Mouse (Mus musculus) gastrocnemius, postnatal 14 days (tissue): ENCODE results near the gene Rnf207. TPM values are rescaled to one million over a fixed set of nuclear protein-coding genes. Genes with fewer than 3 reads are reported as not detected.
A peak's percentile ranks its signal among the peaks of the same experiment; 100 is the strongest.

Experiments
- DNase-seq: peaks from one replicate; pipeline ENCODE4 v3.0.0; 2021; ENCODE audit warnings: mixed read lengths
- intact Hi-C: fragments of 180-260 bp; cut with DNase I; formaldehyde crosslinking; loops from one replicate; pipeline ENCODE4 v1.15.1; 2025; ENCODE audit warnings: low total_unique reads
- total RNA-seq, 2 experiments: library from RNA; stranded (reverse); gene quantifications; 2 replicates each; pipeline ENCODE4 v1.2.3; 2021

The Rnf207 gene
- total RNA-seq, 2 experiments from 2014 or later = not detected

DNA sequence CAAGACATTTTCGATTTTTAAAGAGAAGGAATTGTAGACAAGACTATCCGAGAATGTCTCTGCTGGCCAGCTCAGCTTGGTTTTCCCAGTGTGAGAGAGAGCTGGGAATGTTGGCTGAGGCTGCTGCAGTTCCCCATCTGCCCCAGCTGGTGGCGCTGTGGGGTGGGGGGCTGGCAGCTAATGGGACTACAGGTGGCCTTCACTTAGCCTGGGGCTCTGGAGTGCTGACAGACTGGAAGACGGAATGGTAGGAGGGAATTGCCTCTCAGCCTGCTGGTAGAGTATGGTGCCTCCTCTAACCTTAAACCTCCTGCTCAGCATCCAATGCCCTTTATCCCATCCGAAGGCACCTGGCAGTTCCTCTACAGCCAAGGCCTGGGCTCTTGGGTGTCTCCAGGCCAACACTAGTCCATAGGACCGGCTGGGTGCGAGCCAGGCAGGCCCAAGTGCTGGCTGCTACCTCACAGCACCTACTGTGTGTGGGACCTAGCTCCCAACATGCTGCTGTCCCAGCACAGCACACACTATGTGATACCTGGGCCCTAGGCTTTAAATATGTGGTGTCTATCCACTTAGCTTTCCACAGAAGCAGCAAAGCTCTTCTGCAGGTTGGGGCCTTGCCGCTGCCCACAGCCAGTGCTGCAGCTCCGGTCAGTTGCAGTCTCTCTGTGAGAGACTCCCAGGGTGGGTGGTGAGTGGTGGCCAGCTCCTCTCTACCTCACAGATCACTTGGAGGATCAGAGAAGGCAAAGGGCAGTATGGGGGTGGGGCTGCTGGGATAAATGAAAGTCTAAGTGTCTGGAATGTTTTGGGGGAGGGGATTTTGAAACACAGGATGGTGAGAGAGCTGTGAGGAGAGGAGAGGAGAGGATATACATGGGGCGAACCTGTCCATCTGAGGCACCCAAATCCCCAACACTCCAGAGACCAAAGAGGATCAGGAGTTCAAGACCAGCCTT, 42.1 kb downstream of the Rnf207 start:
- no peak for DNase-seq
- intact Hi-C loops = no loop called here

DNA sequence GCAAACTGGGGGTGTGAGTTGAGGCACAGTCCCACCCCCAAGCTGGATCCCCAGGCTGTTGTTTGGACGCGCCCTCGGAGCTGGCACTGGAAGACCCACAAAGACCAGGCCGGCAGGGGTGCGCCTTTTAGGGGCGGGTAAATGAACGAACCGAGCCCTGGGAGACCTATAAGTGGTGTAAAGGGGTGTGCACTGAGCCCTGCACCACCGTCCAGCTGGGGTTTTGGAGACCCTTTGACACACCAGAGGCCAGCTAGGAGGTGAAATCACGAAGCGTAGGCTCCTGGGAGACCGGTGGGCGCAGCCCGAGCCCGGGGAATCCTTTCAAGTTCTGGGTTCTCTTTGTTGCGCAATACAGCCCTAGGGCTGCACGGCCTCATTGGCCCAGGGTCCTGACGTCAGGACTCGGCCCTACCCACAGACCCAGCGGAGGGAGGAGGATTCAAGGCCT, 44.1 kb downstream of the Rnf207 start:
- peak; percentile 50 for DNase-seq
- intact Hi-C loops = no loop called here

DNA sequence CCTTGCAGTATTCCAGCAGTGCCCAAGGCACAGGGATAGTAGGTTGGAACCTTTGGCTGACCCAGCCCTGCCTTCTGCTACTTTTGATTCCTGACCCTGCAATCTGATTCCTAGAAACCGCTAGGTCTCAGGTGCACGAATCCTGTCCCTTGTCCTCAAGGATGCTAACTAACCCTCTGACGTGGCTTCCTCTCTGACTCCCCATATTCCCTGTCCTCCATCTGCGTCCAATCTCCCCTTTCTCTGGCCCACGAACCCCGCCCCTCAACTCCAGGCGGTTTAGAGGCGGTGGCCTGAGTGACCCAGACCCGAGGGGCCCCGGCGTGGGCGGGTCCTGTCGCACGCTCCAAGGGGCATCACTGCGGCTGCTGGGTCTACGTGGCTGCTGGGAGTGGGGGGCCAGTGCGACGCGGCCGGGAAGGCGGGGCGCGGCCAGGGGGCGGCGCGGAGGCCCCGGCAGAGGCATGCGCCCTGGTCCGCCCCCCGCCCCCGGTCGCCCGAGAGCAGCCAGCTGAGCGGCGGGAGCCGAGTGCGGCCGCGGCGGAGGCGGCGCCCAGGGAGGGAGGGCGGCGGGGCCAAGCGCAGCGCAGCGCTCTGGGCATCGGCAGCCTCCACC, 45.1 kb downstream of the Rnf207 start, which contains the start of gene Gpr153:
Gene Gpr153, plus strand, starts transcription at position 612 of the 616 bp plus-strand sequence.
- intact Hi-C loops = no loop called here

DNA sequence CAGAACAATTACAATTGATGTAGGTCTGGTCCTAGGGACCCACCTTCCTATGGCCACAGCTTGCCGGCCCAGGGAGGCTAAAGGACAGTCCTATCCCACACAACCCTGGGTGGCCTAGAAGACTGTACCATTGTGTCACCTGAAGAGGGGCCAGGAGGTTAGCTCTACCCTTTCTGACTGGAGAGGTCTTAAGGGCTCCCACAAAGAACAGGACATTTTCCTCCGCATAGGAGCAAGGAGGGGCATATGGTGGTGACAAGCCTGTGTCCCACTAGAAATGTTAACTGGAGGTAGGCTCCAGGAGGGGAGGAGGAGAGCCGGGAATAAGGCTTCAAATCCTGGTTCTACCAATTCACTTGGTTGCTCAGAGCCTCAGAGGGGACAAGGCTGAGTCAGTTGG, 45.6 kb downstream of the Rnf207 start:
- DNase-seq = no peak
- intact Hi-C loops = no loop called here

More for the DNA sequence above, 45.1 kb downstream of the Rnf207 start, which contains the start of gene Gpr153:
- DNase-seq = peak; percentile 74

DNA sequence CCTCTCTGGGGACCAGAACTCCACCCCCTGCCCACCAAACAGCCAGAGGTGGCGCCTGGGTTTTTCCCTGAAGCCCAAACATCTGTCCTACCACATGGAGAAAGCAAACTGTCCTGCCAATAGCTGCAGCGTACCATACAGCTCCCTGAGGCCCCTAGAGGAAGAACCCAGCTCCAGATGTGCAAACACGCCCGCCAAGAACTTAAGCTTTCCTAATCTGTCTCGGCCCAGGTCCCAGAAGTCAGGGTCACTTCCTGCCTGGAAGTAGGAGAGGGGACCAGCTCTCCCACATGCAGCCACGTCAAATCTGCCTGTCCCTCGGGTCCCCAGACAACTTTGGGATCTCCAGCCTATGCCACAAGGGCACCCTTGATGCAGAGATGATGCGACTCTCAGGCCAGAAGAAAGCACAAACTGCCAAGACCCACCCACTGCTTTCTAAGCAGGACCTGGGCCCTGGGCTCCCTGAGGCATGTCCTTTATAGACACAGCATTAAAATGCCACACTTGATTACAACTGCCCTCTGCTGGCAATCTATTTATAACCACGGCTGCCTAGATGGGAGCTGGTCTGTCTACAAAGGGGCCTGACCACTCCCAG, 46.2 kb downstream of the Rnf207 start:
- intact Hi-C loops = no loop called here
- peak; percentile 83 for DNase-seq

DNA sequence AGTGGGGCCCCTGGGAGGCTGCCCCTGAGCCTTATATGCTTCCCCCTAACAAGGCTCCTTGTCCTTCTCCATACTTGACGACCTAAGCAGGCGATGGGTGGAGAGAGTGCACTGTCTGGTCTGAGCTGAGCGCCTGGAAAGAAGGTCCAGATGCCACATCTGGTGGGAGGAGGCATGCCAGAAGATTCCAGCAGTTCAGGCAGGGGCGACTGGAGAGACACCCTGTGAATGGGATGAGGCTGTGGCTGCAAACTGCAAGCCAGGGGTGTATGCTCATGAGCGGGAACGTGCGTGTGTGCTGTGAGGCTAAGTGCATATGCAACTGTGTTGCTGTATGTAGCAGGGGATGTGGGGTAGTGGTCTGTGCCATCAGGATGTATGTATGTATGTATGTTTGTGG, 46.8 kb downstream of the Rnf207 start:
- DNase-seq = peak; percentile 47
- intact Hi-C loops = no loop called here

DNA sequence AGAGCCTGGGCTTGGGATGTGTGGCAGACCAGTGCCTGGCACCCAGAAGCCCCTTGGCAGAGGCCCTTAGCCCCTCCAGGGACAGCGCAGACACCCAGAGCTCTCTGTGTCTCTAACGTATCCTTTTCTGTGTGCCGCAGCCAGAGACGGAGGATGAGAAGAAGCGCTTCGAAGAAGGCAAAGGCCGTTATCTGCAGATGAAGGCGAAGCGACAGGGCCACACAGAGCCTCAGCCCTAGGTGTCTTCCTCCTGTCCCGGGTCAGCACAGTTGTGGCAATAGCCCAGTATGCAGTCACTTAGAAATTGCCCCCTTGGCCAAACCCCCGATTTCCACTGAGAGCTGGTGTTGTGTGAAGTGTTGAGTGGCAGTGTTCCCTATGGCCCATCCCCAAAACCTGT, 47.5 kb downstream of the Rnf207 start:
- intact Hi-C loops = no loop called here
- no peak for DNase-seq

DNA sequence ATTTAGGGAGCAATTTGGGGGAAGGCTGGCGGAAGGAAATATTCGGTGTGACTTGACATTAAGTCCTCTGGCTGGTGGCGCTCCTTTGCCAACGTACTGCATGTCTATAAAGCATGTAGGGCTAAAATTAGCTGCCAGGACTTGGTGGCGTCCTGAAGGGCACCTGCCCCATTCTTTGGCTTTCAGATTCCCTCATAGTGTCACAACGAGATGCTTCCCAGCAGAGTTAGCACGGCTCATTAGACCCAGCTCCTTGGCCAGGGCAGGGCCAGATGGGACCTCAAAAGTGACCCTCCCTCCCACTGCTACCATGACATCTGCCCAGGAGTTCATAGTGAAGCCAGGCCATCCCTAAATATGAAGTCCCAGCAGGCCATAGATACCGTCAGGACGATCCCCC, 48.2 kb downstream of the Rnf207 start:
- DNase-seq = no peak
- intact Hi-C loops = no loop called here

DNA sequence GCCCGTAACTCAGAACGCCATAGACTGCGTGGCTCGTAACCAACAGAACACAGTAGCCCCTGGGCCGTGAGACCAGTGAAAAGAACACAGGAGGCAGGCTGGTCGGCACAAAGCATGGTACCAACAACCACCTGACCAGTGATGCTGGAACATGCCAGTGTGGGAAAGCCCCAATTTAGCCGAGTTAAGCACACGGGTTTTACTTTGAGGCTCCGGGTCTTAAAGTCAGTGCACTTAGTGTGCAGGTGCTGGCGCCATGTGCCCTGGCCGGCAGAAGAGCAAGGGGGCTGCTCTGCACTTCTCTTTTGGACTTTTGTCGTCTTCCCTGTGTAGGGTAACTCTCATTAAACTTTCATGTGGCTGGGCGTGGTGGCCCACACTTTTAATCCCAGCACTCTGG, 48.8 kb downstream of the Rnf207 start:
- intact Hi-C loops = no loop called here
- no peak for DNase-seq

DNA sequence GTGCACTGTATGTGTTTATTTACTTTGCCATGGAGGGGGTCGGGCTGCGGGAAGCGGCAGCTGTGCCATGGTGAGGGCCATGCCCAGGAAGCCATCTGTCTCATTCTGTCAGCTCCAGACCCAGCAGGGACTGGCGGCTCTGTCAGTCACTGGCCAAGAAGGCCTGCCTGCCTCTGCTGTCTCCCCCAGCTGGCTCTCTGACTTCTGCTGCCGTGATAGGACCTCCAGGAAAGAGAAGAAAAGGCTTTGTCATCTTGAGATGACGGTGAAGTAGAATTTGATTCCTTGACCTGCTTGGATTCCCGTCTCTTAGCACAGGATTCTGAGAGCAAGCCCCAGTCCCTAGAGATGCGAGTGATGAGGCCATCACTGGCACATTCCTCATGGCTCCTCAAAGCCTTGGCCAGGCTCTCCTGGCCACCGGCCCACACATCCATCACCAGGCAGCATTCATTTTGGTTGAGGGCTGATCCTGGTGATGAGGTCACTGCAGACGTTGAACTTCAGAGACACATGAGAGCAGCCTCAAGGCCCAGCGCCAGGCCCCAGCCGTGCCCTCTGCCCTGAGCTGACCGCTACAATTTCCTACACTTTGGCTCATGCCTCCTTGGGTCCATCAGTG, 50.9 kb downstream of the Rnf207 start:
- peak; percentile 70 for DNase-seq
- intact Hi-C loops = no loop called here

DNA sequence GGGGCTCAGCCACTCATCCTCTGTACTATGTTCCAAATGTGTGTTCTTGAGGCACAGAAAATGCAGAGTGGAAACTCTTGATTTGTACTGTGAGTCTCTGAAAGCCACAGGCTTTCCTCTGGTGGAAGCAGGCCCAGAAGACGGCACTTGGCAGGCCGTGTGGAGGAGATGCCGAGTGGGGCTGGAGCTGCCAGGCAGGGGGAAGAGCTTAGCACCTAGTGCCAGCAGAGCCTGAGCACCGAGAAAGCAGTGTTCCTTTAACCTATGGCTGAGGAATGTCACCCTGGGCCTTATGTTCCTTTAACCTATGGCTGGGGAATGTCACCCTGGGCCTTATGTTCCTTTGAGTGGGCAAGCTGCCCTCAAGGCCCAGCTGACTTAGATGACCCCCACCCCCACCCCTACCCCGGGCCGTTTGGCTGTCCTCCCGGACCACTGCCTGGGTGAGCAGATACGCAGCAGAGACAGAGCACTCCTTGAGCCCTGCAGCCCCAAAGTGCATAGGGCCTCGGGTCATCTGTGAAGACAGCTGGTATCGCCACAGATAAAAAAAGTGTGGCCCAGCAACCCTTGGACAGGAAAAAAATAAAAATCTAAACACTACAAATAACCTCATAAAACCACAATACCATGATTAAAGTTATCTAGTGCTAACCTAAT, 52.4 kb downstream of the Rnf207 start:
- peak; percentile 74 for DNase-seq
- intact Hi-C loops = no loop called here

DNA sequence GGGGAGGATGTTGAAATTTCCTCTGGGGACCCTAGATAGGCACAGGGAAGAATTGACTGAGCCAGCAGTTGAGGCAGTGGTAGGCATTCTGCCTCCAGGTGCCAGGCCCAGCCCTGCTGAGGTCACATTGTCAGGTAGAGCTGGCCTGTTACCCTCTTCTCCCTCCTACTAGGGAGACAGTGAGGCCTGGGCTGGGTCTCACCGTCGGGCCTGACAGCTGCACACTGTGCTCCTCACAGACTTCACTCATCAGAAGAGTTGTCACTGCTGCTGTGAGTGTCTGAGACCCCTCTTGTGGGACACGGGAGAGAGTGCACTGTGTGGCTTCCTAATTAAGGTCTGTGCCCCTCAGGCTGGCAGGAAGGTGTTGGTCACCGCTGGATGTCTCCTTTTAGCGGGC, 53.0 kb downstream of the Rnf207 start:
- no peak for DNase-seq
- intact Hi-C loops = no loop called here

DNA sequence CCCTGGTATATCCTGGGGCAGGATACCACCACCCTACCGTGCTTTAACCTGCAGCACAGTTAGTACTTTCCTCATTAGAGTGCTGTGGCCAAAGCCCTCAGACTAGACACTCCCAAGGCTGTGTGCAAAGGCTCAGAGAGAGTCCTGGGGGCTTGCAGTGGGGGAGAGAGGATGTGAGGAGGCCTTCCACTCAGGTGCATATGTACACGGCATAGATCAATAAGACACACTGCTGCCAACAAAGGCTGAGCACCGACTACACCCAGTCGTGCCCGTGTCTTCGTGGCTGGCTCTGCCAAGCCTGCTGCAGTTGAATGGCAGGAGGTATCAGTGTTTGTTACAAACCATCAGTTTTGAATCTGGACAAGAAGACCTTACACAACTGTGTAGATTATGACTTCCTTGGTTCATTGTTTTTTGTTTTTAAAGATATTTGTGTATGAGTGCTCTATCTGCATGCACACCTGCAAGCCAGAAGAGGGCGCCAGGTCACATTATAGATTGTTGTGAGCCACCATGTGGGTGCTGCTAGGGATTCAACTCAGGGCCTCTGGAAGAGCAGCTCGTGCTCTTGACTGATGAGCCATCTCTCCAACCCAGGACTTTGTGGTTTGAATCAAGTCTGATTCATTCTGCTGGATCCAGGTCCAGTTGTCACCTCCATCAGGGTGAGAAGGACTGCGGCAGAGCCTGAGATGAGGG, 53.8 kb downstream of the Rnf207 start:
- intact Hi-C loops = no loop called here
- no peak for DNase-seq

DNA sequence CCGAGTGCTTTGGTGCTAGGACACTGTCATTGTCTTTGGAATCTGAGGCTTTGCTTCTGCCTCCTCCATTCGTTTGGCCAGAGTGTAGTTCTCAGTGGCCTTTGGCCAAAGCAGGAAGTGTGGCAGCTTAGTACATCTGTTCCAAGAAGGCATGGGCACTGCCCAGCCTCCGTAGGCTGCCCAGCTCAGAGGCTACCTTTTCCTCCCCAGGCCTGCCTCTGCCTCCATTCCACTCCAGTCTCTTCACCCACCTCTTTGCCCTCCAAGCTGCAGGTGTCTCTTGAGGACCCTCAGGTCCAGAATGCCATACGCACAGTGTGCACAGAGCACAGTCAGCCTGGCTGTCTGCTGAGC, 54.6 kb downstream of the Rnf207 start:
- intact Hi-C loops = no loop called here
- no peak for DNase-seq

DNA sequence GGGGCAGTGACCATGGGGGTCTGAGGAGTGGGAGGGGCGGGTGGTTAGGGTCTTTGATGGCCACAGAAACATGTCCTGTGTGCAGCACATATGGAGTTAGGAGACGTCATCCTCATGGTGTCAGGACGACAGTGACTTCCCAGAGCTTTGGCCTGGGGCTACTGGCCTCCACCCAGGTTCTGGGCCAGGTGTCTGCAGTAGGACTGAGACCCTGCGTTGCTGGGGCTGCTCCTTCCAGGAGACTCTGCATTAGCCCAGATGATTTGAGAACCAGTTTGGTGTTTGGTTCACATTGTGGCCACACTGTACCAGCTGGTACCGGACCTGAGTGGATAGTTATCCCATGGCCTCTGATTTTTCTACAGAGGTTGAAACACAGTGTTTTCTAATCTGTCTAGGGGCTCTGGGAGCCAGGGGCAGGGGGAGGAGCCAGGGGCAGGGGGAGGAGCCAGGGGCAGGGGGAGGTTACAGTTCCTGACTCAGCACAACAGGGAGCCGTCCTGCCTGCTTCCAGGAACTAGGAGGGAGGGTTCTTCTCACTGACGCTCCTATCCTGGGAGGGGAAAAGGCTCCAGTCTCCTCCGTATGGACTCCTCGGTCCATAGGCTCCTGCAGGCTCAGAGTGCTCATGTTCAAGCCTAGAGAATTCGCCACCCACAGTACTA, 55.1 kb downstream of the Rnf207 start:
- DNase-seq = no peak
- intact Hi-C loops = no loop called here

DNA sequence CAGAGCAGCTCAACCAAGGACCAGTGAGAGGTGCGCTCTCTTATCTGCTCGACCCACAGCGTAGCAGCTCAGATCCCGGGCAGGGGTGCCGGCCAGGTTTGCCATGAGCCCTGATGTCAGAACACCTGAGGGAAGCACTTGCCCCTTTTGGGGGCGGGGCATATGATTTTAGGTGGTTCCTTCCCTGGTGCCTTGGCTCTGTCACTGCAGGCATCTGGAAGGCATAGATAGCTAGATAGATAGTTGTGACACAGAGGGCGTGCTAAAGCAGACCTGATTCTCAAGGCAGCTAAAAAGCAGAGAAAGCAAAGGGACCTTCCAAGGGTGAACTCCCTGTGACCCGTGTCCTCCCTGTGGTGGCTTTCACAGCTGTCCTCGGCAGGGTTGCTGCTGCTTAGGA, 55.7 kb downstream of the Rnf207 start:
- DNase-seq = no peak
- intact Hi-C loops = no loop called here

DNA sequence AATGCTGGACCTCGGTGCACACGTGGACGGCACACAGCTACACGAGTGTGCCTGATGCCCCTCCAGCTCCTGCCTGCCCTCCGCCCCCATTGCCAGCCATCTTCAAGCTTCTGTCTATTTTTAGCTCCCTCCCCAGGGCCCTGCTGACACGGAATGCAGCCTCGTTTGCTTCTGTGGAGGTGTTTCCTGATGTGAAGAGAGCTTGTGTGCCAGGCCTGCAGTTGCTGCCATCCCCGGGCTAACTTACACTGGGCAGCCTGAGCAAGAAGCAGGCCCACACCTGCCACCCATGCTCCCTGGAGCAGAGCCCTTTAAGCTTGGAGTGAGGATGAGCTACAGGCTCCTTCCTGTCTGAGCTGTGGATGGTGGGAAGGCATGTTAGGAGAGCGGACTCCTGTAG, 56.6 kb downstream of the Rnf207 start:
- DNase-seq = no peak
- intact Hi-C loops = no loop called here

DNA sequence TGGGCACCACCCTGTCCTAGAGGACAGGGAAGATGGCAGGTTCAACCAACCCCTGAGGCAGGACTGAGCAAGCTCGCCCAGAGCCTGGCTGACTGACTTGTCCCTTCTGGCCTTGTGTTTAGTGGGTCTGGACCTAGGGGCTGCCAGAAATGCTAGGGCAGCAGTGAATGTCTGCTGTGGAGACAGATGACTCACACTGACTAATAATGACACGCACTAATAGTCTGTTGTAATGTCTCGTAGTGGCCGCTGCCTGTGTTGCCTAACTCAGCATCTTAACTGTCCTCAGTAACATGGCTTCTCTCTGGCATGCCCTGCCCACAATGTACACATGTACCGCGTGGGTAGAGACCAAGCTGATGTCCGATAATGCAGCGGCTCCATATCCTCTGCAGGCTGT, 58.3 kb downstream of the Rnf207 start:
- intact Hi-C loops = no loop called here
- no peak for DNase-seq

DNA sequence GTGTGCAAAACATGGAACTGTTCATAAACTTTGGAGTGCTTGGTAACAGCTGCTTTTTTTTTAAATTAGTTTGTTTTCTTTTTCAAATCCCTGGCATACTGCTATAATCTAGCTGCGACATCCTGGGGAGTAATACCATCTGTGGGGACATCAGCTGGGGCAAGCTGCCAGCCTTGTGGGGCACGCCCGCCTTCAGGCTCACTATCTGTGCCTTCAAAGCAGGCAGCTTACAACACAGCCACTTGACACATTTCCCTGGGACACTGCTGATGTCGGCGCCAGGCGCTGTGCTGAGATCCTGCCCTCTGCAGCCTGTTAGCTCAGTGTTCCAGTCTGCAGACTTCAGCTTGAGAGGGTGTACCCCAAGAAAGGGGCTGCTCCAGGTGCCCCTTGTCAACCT, 61.7 kb downstream of the Rnf207 start:
- intact Hi-C loops = no loop called here
- DNase-seq = peak; percentile 72
